Mouse (Mus musculus) cerebellum, postnatal 10 days (tissue): ENCODE measurements at regions not wholly inside any gene's neighbourhood (a gene's known extent, or its start where the extent isn't known, plus 50 kb on each side); places are given as distances from the start of the nearest gene placed in this dataset.

Experiments
- DNase-seq, 2 experiments: peaks; one replicate each; pipeline ENCODE4 v3.0.0; 2021; ENCODE audit warnings: mixed read lengths in 2 of 2

- no peak for DNase-seq
Measured at GRCm38 (mm10) chr1:163650577-163651180, 74.4 kb downstream of the Mettl11b start.

DNA sequence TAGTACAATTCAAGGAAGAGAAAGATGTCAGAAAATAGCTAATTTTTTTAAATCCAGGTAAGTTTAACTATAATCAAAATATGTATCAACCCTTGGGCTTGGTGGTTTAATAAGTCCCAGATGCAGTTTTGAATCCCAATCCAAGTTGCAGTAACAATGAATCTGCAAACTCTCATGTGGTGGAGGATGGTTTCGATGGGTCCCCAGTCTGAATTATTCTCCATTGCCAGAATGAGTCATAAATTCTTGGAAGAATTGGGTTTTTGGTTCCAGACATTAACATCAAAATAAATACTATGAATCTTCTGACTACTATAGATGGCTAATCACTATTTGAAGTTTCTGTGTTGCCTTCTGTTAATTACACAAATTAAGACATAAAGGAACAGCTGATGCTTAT lies 82.9 kb downstream of the Mettl11b start:
- DNase-seq = no peak

DNA sequence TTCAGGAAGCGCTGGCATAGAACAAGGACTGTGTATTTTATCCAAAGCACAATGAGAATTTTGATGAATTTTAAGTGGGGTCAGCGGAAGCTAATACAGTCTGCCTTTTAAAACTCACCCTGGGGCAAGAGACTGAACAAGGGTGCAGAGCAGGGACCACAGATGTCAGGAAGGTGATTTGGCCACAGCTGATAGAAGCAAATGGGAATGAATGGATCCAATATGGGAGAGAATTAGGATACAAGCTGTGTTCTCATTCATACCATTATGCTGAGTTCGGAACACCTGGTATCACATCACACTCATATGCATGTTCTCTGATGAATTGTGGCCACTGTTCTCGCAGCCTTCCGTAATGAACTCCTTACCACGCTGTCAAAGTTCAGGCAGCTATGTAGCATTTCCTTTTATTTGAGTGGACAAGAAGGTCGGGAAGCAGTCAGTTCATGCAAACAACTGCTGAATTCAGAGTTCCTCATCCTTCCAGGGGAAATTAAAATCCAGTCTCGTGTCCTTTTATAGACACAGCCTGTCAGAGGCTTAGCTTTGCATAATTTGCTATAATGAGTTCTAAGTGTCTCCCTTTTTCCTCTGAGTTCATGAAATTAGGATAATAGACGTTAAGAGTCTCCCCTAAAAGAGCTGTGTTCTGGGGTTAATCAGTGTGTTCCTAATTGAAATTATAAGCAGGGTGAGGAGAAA lies 84.4 kb downstream of the Mettl11b start:
- DNase-seq = no peak

GRCm38 (mm10) chr1:163630291-163630812 lies 94.7 kb downstream of the Mettl11b start:
- DNase-seq = no peak

GRCm38 (mm10) chr1:163624887-163625286 lies 100.1 kb downstream of the Mettl11b start:
- DNase-seq = no peak

DNA sequence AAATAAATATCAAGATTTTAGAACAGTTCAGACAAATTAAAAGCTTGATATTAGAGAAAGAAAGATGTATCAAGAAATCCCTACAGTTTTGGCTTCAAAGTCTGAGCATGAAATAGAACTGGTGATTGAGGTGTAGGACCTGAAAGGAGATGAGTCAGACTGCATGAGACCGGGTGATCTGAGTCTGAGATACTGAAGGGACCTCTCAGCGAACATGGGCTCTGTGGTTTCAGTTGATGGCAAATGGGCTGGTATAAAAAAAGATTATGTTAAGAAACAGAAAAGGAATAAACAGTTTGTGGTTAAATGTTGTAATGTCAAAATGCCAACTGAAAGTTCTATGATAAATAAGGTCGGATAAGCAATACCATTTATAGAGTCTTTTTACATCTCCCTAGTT lies 103.7 kb downstream of the Mettl11b start:
- DNase-seq = no peak

- no peak for DNase-seq
Measured at GRCm38 (mm10) chr1:163619831-163620230, 105.2 kb downstream of the Mettl11b start.

DNA sequence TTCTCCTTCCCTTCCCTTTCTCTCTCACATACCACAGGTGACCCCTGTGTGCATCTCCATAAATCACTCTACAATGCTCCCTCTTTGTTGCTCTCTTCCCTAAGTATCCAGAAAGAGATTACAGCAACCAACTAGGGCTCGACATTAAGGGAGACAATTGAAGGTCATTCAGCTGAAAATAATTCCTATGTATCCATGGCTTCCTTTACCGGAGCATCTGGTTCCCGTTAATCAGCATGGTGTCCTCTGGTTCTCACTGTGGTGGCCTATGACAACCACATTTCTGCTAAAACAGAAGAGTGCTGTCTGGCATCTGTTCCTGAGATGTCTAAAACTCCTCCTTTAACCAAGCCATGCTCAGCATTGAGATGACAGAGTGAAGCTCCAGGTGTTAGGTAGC lies 106.9 kb downstream of the Mettl11b start:
- no peak for DNase-seq

- no peak for DNase-seq
Measured at GRCm38 (mm10) chr1:163616596-163616995, 108.4 kb downstream of the Mettl11b start.

- no peak for DNase-seq
Measured at GRCm38 (mm10) chr1:163608429-163608828, 116.6 kb downstream of the Mettl11b start.

DNA sequence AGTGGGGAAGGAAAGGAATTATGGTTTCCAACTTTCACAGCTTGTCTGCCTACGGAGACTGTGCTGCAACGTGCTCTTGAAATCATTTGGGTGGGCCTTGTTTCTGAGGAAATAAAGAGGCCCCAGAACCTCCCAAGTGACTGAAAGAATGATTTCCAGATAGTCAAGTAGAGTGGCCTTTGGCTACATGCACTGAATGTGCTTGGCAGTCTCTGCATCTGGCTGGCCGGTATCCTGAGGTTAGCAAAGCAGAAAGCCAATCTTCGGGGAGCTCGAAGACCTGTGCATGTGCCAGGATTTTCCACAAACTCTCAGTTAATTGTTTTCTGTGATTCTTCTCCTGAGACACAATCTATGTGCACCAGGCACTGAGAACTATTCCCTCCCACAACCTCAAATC lies 117.3 kb downstream of the Mettl11b start:
- DNase-seq = peak; percentile 23 to 44

GRCm38 (mm10) chr1:163599926-163600890 lies 124.8 kb downstream of the Mettl11b start:
- DNase-seq = peak; percentile 49 to 57

- DNase-seq = no peak
Measured at GRCm38 (mm10) chr1:163576411-163576810, 148.6 kb downstream of the Mettl11b start.

DNA sequence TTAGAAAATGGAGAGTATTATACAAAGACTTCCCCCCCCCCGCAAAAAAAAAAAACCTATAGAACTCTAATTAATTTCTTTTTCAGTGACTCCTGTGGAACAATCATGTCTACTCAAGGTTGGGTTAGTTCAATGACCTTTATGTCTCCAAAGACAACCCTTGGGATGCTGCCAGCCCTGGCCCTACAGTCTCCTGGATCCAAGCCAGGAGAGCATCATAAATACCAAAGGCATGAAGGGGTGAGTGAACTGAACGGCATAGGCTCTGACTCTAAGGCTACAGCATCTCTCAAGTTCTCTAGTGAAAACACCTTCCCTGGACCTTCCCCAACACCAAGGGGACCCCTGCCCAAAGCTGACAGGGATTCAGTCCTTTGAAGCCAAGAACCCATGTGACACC lies 149.4 kb downstream of the Mettl11b start:
- peak; percentile 26 to 28 for DNase-seq

DNA sequence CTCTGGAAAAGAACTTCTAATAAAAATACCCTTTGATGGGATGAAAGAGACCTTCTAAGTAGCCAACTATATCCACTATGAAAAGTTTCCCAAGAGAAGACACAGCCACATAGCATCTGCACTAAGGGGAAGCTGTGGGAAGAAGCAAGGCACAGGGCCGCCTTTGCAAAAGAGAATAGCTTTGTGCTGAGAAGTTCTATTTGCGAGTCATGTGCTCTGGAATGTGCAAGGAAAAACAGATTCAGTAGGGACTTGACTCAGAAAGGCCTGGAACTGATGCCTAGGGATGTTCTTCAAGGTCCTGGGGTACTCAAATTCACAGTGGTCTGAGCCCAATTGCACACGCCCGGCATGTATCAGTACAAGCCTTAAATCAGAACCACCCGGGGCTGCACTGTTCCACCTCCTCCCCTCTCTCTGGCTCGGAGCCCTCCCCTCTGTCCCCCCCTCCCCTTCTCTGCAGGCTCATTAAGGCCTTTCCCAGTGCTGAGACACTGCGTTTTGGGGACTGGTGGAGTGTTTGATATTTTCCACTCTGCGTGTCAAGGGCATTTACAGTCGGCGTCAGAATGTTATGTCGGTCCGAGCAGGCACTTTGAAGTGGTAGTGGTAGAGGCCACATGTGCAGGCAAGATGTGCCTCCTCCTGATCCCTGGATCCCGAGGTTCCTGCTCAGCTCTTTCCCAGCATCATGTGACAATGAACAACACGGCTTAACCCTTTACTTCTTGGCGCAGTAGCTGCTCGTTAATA lies 150.4 kb downstream of the Mettl11b start:
- DNase-seq = peak in 1 of 2 experiments; percentile 4

DNA sequence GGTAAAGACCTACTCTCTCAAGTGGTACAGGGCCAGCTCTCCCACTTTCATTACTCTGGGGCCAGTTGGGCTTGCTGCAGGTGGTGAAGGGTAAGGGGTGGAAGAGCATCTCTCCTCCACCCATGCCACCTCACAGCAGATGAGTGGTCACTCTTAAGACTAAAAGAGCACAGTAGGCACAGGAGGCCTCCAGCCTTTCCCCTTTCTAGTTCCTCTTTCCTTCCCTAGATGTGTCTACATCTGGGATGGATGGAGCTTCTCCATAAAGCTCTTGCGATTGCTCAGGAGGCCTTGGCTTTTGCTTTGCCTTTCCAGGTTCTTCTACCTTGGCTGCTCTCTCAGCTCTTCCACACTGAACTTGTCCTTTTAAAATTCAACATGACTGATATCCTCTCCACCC lies 151.5 kb downstream of the Mettl11b start:
- DNase-seq = no peak

DNA sequence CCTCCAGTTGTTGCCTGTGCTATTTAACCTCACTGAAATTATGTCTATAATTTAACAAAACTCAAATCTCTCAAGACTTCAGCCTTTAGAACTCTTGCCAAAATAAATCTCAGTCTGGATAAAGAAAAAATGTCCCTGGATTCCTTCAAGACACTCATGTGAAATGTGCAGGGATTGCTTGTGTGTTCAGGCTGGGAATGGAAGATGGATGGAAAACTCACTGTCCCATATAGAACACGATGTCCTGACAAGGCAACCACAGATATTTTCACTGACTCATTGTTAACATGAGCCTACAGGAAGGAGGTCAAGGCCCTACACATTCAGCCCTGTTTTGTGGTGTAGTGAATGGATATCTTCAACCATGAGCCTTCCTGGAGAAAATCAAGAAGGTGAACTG lies 160.3 kb upstream of the Gorab start:
- DNase-seq = no peak

GRCm38 (mm10) chr1:163563064-163563463 lies 159.6 kb upstream of the Gorab start:
- no peak for DNase-seq

GRCm38 (mm10) chr1:163562166-163562733 lies 158.8 kb upstream of the Gorab start:
- DNase-seq = no peak

DNA sequence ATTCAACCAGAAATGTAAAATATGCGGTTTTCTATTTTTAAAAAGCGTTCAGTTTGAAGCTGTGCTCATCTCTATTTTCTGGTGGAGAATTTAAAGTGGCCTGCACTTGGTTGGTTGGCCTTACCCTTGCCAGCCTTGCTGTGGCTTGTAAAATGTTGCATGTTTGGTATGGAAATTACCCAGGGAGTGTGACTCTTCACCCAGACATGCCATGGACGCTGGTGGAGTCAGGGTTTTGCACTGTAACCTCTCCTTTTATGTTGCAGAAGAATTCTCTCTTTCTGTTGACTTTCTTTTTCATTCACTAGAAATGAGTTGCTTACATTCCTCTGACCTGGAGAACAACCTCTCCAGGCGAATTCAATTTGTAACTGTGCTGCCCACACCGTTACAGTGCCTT lies 157.5 kb upstream of the Gorab start:
- no peak for DNase-seq

DNA sequence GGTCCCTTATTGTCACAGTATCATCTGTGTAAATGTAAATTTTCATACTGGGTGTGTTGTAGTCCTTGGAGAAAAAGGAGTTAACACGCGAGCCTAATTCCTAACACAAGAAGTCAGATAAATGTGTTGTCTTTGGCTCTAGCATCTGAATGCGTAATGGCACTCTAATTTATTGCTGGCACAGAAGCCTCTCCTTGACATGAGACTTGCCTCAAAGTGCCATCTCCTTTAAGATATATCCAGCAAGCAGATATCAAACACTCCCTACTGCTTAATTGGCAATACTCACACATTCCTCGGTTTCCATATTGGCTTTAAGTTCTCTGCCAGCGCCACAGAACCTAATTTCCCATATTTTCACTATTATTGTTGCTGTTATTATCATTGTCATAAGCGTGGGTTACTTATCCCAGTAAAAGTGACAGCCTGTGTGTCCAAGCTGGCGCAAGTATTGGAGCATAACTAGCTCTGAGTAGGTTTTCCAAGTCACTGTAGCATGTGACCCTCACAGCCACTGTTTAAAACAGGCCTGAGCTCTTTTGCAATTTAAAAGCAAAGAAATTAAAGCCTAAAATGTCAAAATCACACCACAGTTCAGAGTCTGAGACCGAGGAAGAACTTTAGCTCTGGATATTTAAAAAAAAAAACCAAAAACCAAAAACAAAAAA lies 156.9 kb upstream of the Gorab start:
- DNase-seq = no peak

GRCm38 (mm10) chr1:163557875-163558274 lies 154.4 kb upstream of the Gorab start:
- peak in 1 of 2 experiments; percentile 3 for DNase-seq
